Mouse (Mus musculus) large intestine, adult 2 months (tissue): ENCODE data around the gene Tns4. TPM values are rescaled to one million over a fixed set of nuclear protein-coding genes. Genes with fewer than 3 reads are reported as not detected.

Source experiments
- DNase-seq: peaks from one replicate; pipeline ENCODE4 v3.0.0-alpha.2; 2012; ENCODE audit warnings: low read depth, low spot score
- WGBS: fragments of 180-500 bp; shearing (Covaris S2); methylation state at CpG from one replicate; pipeline ENCODE4 v1.1.7; 2018; 5-methylcytosine and 5-hydroxymethylcytosine counted together
- polyA plus RNA-seq: library from polyadenylated mRNA; depleted of rRNA; stranded (reverse); fragments of >200 nt; gene quantifications from 2 replicates; pipeline ENCODE4 v1.2.3, GENCODE M21; 2012; rRNA removed

The Tns4 gene
- polyA plus RNA-seq: 30.1 and 51.4 TPM in 2 replicates

DNA sequence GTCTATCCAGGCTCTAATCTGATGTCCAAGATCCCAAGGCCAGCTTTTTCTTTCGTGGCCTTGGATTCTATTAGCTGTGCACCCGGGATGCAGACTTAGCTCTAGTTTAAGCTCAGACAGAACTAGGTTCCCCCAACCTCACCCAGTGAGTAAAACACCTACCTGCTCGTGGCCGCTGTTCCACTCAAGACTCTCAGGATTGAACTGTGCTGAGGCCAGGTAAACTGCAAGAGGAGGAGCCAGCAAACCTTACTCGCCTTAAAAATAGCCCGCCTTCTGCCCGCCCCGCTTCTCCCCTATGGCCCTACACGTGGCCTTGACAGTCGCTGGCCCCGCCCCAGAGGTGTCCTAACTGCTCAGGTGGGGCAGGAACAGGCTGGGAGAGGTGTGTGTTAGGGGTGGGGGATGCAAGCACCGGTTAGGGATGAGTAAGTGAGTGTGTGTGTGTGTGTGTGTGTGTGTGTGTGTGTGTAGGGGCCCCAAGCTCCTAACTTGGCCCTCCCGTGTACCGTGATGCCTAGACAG is at the start of gene Tns4:
Gene Tns4, minus strand, starts transcription at position 230 of the 525 bp plus-strand sequence.
- 38% methylated on average over 14 of the region's 14 CpGs for WGBS
- DNase-seq: peak; percentile 80

DNA sequence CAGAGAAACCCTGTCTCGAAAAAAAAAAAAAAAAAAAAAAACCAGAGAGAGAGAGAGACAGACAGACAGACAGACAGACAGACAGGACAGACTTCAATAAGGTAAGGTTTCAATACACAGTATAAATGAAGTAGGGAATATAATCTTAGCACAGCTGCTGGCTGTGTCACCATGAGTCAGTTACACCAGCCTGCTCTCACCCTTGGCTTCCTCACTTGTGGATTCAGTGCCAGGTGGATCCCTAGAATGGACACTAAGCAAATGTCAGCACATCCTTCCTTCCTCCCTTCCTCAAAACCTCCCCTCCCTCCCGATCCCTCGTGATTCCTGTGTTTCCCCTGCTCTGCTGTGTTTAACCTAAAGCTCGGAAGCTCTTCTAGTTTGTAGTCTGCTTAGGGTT is 48.3 kb upstream of the Tns4 start:
- no peak for DNase-seq
- 74% methylated on average over 4 of the region's 4 CpGs for WGBS

- 55% methylated on average over 4 of the region's 4 CpGs for WGBS
- no peak for DNase-seq
Observed at GRCm38 (mm10) chr11:99136961-99137360, 47.9 kb upstream of the Tns4 start.

DNA sequence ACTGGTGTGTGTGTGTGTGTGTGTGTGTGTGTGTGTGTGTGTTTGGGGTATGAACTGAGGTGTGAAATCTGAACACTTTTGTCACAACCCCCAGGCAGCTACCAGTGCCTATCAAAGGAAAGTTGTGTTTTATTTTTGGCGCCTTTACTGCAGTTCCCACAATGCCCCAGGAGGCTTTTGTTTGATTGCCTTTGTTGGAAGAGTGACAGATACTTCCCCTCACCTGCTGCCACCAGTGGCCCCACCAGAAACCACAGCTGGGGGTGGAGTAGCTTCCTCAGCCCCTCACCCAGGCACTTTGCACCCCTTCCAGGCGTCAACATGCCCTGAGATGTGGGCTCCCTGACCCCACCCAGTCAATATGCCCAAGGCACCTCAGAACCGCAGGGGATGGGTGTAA is 47.3 kb upstream of the Tns4 start:
- DNase-seq: no peak
- WGBS: 45% methylated on average over 3 of the region's 3 CpGs

DNA sequence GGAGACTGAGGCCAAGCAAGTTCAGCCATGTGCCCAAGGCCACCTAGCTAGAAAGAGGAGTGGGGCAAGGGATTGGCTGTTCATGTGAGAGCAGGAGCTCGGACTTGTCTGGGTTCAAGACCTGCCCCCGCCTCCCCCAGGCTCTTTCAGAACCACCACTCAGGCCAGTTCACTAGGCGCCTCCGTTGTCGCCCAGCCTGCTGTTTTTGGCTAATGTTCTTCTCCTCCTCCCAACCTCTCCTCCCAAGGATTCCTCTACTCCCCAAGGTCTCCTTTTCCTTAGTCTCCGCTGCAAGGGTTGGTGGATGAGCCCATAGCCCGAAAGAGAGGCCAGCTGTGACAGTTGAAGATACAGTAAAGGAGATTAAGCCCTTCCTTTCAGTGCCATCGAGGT is 45.9 kb upstream of the Tns4 start:
- WGBS: 79% methylated on average over 8 of the region's 8 CpGs
- no peak for DNase-seq

- WGBS: 64% methylated on average over 15 of the region's 15 CpGs
Observed at GRCm38 (mm10) chr11:99134266-99135046, 45.4 kb upstream of the Tns4 start.

GRCm38 (mm10) chr11:99133285-99133897 is 44.3 kb upstream of the Tns4 start:
- DNase-seq: no peak
- 76% methylated on average over 5 of the region's 5 CpGs for WGBS

More at GRCm38 (mm10) chr11:99134266-99135046, 45.4 kb upstream of the Tns4 start:
- DNase-seq: no peak

GRCm38 (mm10) chr11:99132091-99132730 is 43.1 kb upstream of the Tns4 start:
- no peak for DNase-seq
- WGBS: 39% methylated on average over 11 of the region's 11 CpGs

DNA sequence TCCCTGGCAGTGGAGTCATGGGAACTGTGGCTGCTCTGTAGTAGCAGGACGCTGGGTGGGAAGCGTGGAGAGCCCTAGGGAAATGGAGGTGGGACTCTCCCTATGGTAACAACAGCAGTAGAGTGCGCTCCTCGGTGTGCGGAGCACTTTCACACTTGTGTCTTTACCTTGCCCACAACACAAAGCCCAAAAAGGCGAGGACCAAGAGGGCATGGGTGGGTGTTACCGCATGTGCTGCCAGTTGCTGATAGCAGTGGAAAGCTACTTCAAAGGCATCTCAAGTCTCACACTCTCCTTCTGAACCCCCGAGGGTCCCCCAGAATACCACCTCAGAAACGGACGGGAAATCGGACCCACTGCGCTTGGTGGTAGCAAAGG is 42.3 kb upstream of the Tns4 start:
- 68% methylated on average over 12 of the region's 12 CpGs for WGBS
- DNase-seq: no peak

DNA sequence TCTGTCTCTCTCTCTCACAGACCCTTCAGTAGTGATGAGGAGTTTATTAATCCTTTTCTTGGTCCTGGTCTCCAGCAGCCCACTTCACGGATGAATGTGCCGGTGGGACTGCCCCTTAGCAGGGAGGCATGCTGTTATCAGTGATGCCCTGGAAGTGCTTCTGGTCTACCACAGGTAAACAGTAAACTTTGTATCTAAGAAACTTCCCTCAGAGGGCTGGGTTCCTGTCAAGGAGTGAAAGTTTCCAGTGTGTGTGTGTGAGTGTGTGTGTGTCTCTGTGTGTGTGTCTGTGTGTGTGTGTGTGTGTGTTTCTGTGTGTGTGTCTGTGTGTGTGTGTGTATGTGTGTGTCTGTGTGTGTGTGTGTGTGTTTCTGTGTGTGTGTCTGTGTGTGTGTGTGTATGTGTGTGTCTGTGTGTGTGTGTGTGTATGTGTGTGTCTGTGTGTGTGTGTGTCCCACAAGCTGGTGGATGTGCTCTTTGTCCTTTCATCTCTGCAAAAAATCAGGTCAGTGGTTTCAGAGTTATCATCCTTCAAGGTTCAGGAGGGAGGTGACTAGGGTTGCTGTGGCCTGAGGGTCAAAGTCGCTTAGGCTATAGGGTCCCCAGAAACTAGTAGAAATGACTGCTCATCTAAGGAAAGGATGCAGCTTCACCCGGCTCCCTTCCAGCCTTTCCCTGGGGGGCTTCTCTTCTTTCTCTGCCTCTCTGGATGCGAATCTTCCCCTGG is 41.8 kb upstream of the Tns4 start:
- WGBS: 84% methylated on average over 5 of the region's 5 CpGs
- no peak for DNase-seq

GRCm38 (mm10) chr11:99129287-99129686 is 40.2 kb upstream of the Tns4 start:
- 63% methylated on average over 2 of the region's 2 CpGs for WGBS
- no peak for DNase-seq

GRCm38 (mm10) chr11:99127785-99128682 is 38.9 kb upstream of the Tns4 start:
- 46% methylated on average over 18 of the region's 18 CpGs for WGBS
- no peak for DNase-seq

DNA sequence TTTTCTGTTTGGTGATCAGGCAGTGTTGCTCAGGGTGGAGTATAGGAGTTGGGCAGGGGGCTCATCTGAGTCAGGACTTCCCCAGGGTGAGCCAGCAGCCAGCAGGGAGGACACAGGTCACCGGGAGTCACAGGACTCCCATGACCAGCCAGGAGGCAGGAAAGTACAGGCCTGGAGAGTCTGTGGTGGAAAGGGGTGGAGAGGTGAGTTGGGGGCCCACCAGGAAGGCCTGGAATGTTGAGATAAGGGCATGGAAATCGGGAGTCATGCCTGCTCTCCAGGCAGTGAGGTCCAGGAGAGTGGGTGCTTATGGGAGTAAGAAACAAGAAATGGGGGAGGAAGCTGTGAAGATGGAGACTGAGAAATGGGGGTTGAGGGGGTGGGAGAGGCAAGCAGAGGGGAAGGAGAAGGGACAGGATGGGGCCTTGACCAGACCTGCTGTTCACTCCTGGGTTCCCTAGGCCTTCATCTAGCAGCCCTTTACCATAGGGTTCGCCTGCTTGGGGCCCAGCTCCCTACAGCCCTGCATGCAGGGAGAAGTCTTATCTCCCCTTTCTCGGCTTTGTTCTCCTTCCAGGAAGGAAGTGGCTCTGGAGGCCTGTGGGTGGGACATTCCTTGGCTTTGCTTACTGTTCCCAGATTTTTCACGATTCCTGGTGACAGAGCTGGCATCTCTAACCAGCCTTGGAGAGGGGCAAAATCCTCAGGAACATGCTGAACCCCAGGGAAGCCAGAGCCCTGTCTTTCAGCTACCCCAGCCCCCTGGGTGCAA is 37.6 kb upstream of the Tns4 start:
- no peak for DNase-seq
- 27% methylated on average over 5 of the region's 5 CpGs for WGBS

DNA sequence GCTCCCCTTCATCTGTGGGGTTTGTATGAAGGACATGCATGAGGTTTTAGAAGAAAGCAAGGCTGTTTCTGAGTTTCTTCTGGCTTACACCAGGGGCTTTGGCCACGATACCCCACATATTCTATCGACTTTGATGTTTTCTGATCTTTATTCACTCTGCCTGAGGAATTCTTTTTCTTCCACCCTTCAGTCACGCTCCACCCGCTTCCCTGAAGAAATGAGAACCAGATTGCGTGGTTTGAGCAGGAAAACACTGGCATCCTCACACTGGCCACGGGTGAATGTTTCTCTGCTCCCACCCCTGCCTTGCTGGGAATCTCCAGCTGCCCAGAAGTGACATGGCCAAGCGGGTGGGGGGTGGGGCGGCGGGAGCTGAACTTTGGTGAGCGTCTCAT is 35.5 kb upstream of the Tns4 start:
- WGBS: 73% methylated on average over 10 of the region's 10 CpGs
- DNase-seq: no peak

GRCm38 (mm10) chr11:99123977-99124634 is 35.0 kb upstream of the Tns4 start:
- 42% methylated on average over 15 of the region's 15 CpGs for WGBS
- DNase-seq: no peak

DNA sequence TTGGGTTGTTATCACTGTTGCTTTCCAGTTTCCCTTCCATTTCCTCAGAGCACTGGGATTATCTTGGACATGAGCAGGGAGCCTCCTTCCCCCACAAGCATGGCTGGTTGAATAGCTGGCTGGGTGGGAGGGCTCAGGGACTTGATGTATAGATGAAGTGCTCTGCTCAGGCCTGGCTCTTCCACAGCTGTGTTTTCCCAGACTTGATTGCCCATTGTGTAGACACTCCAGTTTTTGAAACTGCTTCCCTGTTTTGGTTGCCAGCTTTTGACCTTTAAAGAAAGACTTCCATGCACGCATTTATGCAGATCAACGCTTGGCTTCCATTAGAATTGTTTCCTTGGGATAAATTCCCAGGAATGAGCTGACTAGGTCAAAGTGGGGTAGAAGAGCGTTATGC is 33.6 kb upstream of the Tns4 start:
- 32% methylated on average over 3 of the region's 3 CpGs for WGBS
- no peak for DNase-seq

- WGBS: 81% methylated on average over 14 of the region's 14 CpGs
- DNase-seq: no peak
Observed at GRCm38 (mm10) chr11:99121218-99121631, 32.1 kb upstream of the Tns4 start.
